Mouse (Mus musculus) Muller cell, postnatal 12 days (primary cell): Measurements from ENCODE around the gene Gm6034.
"Not testable (repeated sequence)": the region's sequence is repeated elsewhere in the genome, so short reads cannot be mapped to it uniquely, and the experiment has no call there.

Experiments
- DNase-seq: peaks from one replicate; pipeline ENCODE4 v3.0.0-alpha.2; 2015; ENCODE audit errors: inconsistent ontology term

Gene Gm6034

DNA sequence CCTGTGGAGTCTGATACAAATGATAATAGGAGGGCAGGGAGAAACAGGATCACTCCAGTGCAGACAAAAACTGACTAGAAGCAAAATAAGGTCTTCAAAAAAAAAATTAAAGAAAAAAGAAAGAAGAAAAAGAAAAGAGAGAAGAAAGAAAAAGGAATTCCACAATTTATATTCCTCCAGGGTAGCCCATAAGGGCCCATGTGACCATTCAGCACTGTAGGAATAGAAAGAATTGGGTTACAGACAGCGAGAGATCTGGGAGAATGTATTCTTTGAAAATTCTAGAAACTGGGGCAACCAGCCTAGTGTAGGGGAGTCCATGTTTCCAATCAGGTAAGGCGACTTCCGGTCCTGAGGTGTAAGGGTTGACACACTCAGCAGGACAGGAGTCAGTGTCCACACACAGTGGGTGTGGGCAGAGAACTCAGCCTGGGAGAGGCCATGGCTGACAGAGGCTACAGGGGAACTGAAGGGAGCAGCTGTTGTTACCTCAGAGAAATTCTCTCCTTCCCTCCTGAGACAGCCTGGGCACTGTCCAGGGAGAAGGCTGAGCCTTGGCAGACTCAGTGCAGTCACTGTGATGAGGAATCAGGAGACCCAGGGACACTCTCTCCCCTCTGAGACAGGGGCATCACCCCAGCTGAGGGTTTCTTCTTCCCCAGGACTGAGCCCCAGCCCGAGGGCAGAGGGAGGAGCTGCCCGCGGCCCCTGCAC, 39.9 kb downstream of the Gm6034 start:
- not testable (repeated sequence) for DNase-seq

- DNase-seq: peak; percentile 80
Measured at GRCm38 (mm10) chr17:36083266-36083869, 40.6 kb downstream of the Gm6034 start.

- DNase-seq: no peak
Measured at GRCm38 (mm10) chr17:36083870-36084451, 41.2 kb downstream of the Gm6034 start.

GRCm38 (mm10) chr17:36085976-36086375, 43.2 kb downstream of the Gm6034 start:
- not testable (repeated sequence) for DNase-seq

GRCm38 (mm10) chr17:36091933-36092332, 49.2 kb downstream of the Gm6034 start:
- DNase-seq: not testable (repeated sequence)

GRCm38 (mm10) chr17:36092520-36092919, 49.8 kb downstream of the Gm6034 start:
- DNase-seq: not testable (repeated sequence)

DNA sequence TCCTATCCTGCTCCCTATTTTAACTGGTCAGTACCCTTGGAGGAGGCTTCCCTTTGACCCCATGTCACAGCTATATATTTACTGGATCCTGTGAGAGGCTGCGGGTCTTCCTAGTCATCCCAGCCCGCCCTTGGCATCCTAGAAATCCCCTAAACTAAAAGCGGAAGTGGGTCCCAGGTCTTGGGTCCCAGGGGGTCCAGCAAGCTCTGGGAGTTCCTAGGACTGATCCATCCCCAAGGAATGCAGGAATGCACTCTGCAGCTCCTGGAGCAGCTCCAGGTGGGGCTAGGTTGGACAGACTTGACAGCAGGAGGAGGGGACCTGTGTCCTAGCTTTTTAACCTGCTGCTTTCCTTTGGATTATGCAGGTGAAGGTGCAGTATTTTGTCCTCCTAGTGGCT, 51.2 kb downstream of the Gm6034 start:
- no peak for DNase-seq

DNA sequence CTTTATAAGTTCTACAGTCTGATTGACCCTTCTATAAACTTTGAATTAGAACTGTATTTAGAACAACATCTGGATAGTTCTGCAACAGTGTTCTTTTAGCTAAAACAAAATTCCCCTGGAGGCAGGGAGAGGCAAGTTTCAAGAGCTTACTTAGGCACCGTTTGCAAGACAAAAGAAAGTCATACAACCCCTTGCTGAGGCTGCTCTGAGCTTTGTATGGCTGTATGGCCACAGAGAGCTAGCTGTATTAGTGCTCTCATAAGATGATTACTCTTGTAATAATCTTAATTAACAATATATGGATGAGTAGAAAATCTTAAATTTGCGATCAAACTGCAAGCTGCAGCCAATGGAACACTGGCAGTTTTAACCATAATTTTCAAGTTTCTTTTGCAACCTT, 56.8 kb downstream of the Gm6034 start:
- not testable (repeated sequence) for DNase-seq

DNA sequence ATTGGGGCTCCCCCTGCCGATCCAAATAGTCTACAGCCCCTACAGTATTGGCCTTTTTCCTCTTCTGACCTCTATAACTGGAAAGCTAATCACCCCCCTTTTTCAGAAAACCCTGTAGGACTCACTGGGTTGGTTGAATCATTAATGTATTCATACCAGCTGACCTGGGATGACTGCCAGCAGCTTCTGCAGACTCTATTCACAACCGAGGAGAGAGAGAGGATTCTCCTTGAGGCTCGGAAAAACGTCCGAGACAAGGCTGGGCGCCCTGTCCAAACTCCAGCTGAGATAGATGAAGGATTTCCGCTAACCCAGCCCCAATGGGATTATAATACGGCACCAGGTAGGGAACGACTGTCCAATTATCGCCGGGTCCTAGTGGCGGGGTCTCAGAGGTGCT, 59.3 kb downstream of the Gm6034 start:
- not testable (repeated sequence) for DNase-seq
